Mouse (Mus musculus) B cell, adult 2 months (primary cell): ENCODE data around the gene Eya2.
A peak's percentile ranks its signal among the peaks of the same experiment; 100 is the strongest.

Source experiments
- DNase-seq, 2 experiments: peaks; one replicate each; pipeline ENCODE4 v3.0.0; 2022

Eya2 gene

GRCm38 (mm10) chr2:165596141-165596540 lies 1.3 kb downstream of the Eya2 start:
- no peak for DNase-seq

GRCm38 (mm10) chr2:165597536-165597935 lies 2.7 kb downstream of the Eya2 start:
- no peak for DNase-seq

- no peak for DNase-seq
These were observed 3.3 kb downstream of the Eya2 start for GRCm38 (mm10) chr2:165598139-165598538.

GRCm38 (mm10) chr2:165599566-165599965 lies 4.7 kb downstream of the Eya2 start:
- no peak for DNase-seq

- no peak for DNase-seq
These were observed 6.1 kb downstream of the Eya2 start for GRCm38 (mm10) chr2:165600926-165601325.

GRCm38 (mm10) chr2:165601605-165602004 lies 6.8 kb downstream of the Eya2 start:
- no peak for DNase-seq

- no peak for DNase-seq
These were observed 8.9 kb downstream of the Eya2 start for GRCm38 (mm10) chr2:165603775-165604174.

GRCm38 (mm10) chr2:165611551-165612253 lies 16.9 kb downstream of the Eya2 start:
- DNase-seq = no peak

- DNase-seq = no peak
These were observed 19.0 kb downstream of the Eya2 start for GRCm38 (mm10) chr2:165613741-165614339.

GRCm38 (mm10) chr2:165621488-165621887 lies 26.7 kb downstream of the Eya2 start:
- no peak for DNase-seq

GRCm38 (mm10) chr2:165622596-165622995 lies 27.8 kb downstream of the Eya2 start:
- DNase-seq = no peak

- DNase-seq = no peak
These were observed 32.0 kb downstream of the Eya2 start for GRCm38 (mm10) chr2:165626826-165627225.

- no peak for DNase-seq
These were observed 33.1 kb downstream of the Eya2 start for GRCm38 (mm10) chr2:165627974-165628373.

- DNase-seq = no peak
These were observed 35.1 kb downstream of the Eya2 start for GRCm38 (mm10) chr2:165629900-165630299.

GRCm38 (mm10) chr2:165633011-165633785 lies 38.4 kb downstream of the Eya2 start:
- no peak for DNase-seq

- DNase-seq = no peak
These were observed 39.6 kb downstream of the Eya2 start for GRCm38 (mm10) chr2:165634481-165634880.

GRCm38 (mm10) chr2:165639075-165639755 lies 44.4 kb downstream of the Eya2 start:
- no peak for DNase-seq

GRCm38 (mm10) chr2:165641909-165642505 lies 47.2 kb downstream of the Eya2 start:
- DNase-seq = no peak

GRCm38 (mm10) chr2:165643596-165643995 lies 48.8 kb downstream of the Eya2 start:
- no peak for DNase-seq

- no peak for DNase-seq
These were observed 49.2 kb downstream of the Eya2 start for GRCm38 (mm10) chr2:165644057-165644456.

- DNase-seq = no peak
These were observed 56.2 kb downstream of the Eya2 start for GRCm38 (mm10) chr2:165651031-165651430.

- peak; percentile 13 to 16 for DNase-seq
These were observed 57.4 kb downstream of the Eya2 start for GRCm38 (mm10) chr2:165652281-165652680.
